Mouse (Mus musculus) heart, embryonic 11.5 days (tissue): Measurements from ENCODE around the gene Acss2. TPM values are rescaled to one million over a fixed set of nuclear protein-coding genes. Genes with fewer than 3 reads are reported as not detected.

ENCODE experiments used
- ATAC-seq: fragments of 200-750 bp; cut with Nextera tagmentation; replicated peaks from 2 replicates; pipeline ENCODE4 v1.8.0; 2017; ENCODE audit warnings: moderate library complexity; ENCODE audit not compliant: insufficient number of reproducible peaks, low FRiP score, low TSS enrichment
- H3K27ac ChIP-seq: fragments of 300-500 bp; sonication (generic); 2 replicates; pipeline ENCODE4 v1.5.1; 2014; ENCODE audit warnings: mild to moderate bottlenecking, low read depth, low read length
- H3K27me3 ChIP-seq: fragments of 300-500 bp; sonication (generic); 2 replicates; pipeline ENCODE4 v1.6.1; 2014; ENCODE audit warnings: mild to moderate bottlenecking, low read length, mixed read lengths; ENCODE audit not compliant: control insufficient read depth, insufficient read depth
- H3K36me3 ChIP-seq: fragments of 300-500 bp; sonication (generic); 2 replicates; pipeline ENCODE4 v1.6.1; 2014; ENCODE audit warnings: mild to moderate bottlenecking, low read length, moderate library complexity, mixed read lengths; ENCODE audit not compliant: control insufficient read depth, insufficient read depth
- H3K4me1 ChIP-seq: fragments of 300-500 bp; sonication (generic); 2 replicates; pipeline ENCODE4 v1.6.1; 2014; ENCODE audit warnings: low read length; ENCODE audit not compliant: control insufficient read depth, insufficient read depth
- H3K4me2 ChIP-seq: fragments of 300-500 bp; sonication (generic); 2 replicates; pipeline ENCODE4 v1.6.1; 2014; ENCODE audit warnings: mild to moderate bottlenecking, moderate library complexity
- H3K4me3 ChIP-seq: fragments of 300-500 bp; sonication (generic); 2 replicates; pipeline ENCODE4 v1.5.1; 2014; ENCODE audit warnings: low read depth, low read length
- H3K9ac ChIP-seq: fragments of 300-500 bp; sonication (generic); 2 replicates; pipeline ENCODE4 v1.6.1; 2014; ENCODE audit warnings: mild to moderate bottlenecking, low read depth, low read length, moderate library complexity
- H3K9me3 ChIP-seq: fragments of 300-500 bp; sonication (generic); replicated peaks from 2 replicates; pipeline ENCODE4 v1.6.1; 2016; ENCODE audit warnings: low read length; ENCODE audit not compliant: control insufficient read depth
- WGBS: fragments of 180-500 bp; shearing (Covaris S2); extraction: QIAGEN DNeasy Blood & Tissue Kit; methylation state at CpG from one replicate; pipeline ENCODE4 v1.1.7; 2014; ENCODE audit not compliant: insufficient replicate concordance; 5-methylcytosine and 5-hydroxymethylcytosine counted together
- polyA plus RNA-seq: library from polyadenylated mRNA; unstranded; fragments of >200 nt; fragmentation: Nextera tagmentation; extraction: Ambion mirVana; gene quantifications from 2 replicates; pipeline ENCODE4 v1.2.1, GENCODE M21; 2014

The Acss2 gene
- polyA plus RNA-seq, 1 experiment from 2014 or later, result 11.5 TPM

GRCm38 (mm10) chr2:155505811-155506210, 11.9 kb upstream of the Acss2 start:
- no peaks in the 10 kb centered on the region for H3K27me3 ChIP-seq
- H3K4me3 ChIP-seq, result no peak overlapping the region
- no peak for ATAC-seq
- no peaks in the 10 kb centered on the region for H3K9me3 ChIP-seq
- no peak overlapping the region for H3K4me2 ChIP-seq
- peaks cover 5% of the 10 kb centered on the region; the same call in 1 of the 2 replicates for H3K4me1 ChIP-seq
- 79% methylated on average over 9 of the region's 9 CpGs for WGBS
- H3K9ac ChIP-seq, result no peak overlapping the region
- H3K36me3 ChIP-seq, result no peaks in the 10 kb centered on the region
- H3K27ac ChIP-seq, result no peak overlapping the region

GRCm38 (mm10) chr2:155507721-155508470, 9.9 kb upstream of the Acss2 start:
- Histone ChIP-seq H3K27ac (no peak overlapping the region), H3K27me3 (no peaks in the 10 kb centered on the region), H3K4me1 (peaks cover 5% of the 10 kb centered on the region; the same call in 1 of the 2 replicates), H3K4me2 (no peak overlapping the region), H3K9ac (no peak overlapping the region), H3K4me3 (no peak overlapping the region), H3K36me3 (no peaks in the 10 kb centered on the region), H3K9me3 (no peaks in the 10 kb centered on the region)
- 47% methylated on average over 10 of the region's 10 CpGs for WGBS
- no peak for ATAC-seq

GRCm38 (mm10) chr2:155512479-155512878, 5.3 kb upstream of the Acss2 start:
- no peak for ATAC-seq
- H3K27me3 ChIP-seq, result peaks cover 16% of the 10 kb centered on the region
- H3K4me1 ChIP-seq, result peaks cover 6% of the 10 kb centered on the region; the same call in 1 of the 2 replicates
- H3K4me3 ChIP-seq, result no peak overlapping the region
- no peak overlapping the region for H3K9ac ChIP-seq
- H3K36me3 ChIP-seq, result no peaks in the 10 kb centered on the region
- WGBS, result 55% methylated on average over 4 of the region's 4 CpGs
- no peak overlapping the region for H3K4me2 ChIP-seq
- no peak overlapping the region for H3K27ac ChIP-seq
- no peaks in the 10 kb centered on the region for H3K9me3 ChIP-seq

GRCm38 (mm10) chr2:155513543-155513942, 4.2 kb upstream of the Acss2 start:
- WGBS, result 53% methylated on average over 5 of the region's 5 CpGs
- no peak overlapping the region for H3K4me2 ChIP-seq
- H3K4me1 ChIP-seq, result peaks cover 6% of the 10 kb centered on the region; the same call in 1 of the 2 replicates
- no peak overlapping the region for H3K4me3 ChIP-seq
- H3K9me3 ChIP-seq, result no peaks in the 10 kb centered on the region
- peaks cover 16% of the 10 kb centered on the region for H3K27me3 ChIP-seq
- no peak overlapping the region for H3K9ac ChIP-seq
- ATAC-seq, result no peak
- H3K36me3 ChIP-seq, result no peaks in the 10 kb centered on the region
- H3K27ac ChIP-seq, result no peak overlapping the region

- Histone ChIP-seq H3K4me3 (peak overlapping the region; percentile 45), H3K4me1 (peaks cover 9% of the 10 kb centered on the region), H3K27ac (no peak overlapping the region), H3K27me3 (peaks cover 16% of the 10 kb centered on the region), H3K9ac (peak overlapping the region; percentile 23; the same call in 1 of the 2 replicates), H3K36me3 (no peaks in the 10 kb centered on the region), H3K9me3 (no peaks in the 10 kb centered on the region), H3K4me2 (peak overlapping the region; percentile 72)
- 1% methylated on average over 23 of the region's 23 CpGs for WGBS
- ATAC-seq, result no peak
Measured at GRCm38 (mm10) chr2:155514666-155515065, 3.1 kb upstream of the Acss2 start.

- peaks cover 16% of the 10 kb centered on the region for H3K27me3 ChIP-seq
- WGBS, result 0% methylated on average over 1 of the region's 1 CpGs
- H3K4me1 ChIP-seq, result peaks cover 9% of the 10 kb centered on the region
- ATAC-seq, result no peak
- H3K36me3 ChIP-seq, result no peaks in the 10 kb centered on the region
- no peak overlapping the region for H3K4me3 ChIP-seq
- no peak overlapping the region for H3K9ac ChIP-seq
- H3K9me3 ChIP-seq, result no peaks in the 10 kb centered on the region
- H3K4me2 ChIP-seq, result no peak overlapping the region
- H3K27ac ChIP-seq, result no peak overlapping the region
Measured at GRCm38 (mm10) chr2:155515941-155516340, 1.8 kb upstream of the Acss2 start.

GRCm38 (mm10) chr2:155518531-155519270, 953 bp downstream of the Acss2 start:
- Histone ChIP-seq H3K9ac (peak overlapping the region; percentile 79), H3K27ac (0 out of 2 replicates have a peak overlapping the region, but pooled peaks have one; percentile 54), H3K4me2 (peak overlapping the region; percentile 95), H3K36me3 (no peaks in the 10 kb centered on the region), H3K4me3 (peak overlapping the region; percentile 79), H3K4me1 (peaks cover 9% of the 10 kb centered on the region), H3K27me3 (peaks cover 10% of the 10 kb centered on the region), H3K9me3 (no peaks in the 10 kb centered on the region)
- WGBS, result 26% methylated on average over 18 of the region's 18 CpGs
- ATAC-seq, result no peak

- H3K4me3 ChIP-seq, result no peak overlapping the region
- ATAC-seq, result no peak
- no peaks in the 10 kb centered on the region for H3K36me3 ChIP-seq
- WGBS, result 54% methylated on average over 5 of the region's 5 CpGs
- H3K27ac ChIP-seq, result no peak overlapping the region
- no peaks in the 10 kb centered on the region for H3K27me3 ChIP-seq
- H3K4me2 ChIP-seq, result no peak overlapping the region
- peaks cover 3% of the 10 kb centered on the region for H3K4me1 ChIP-seq
- H3K9ac ChIP-seq, result no peak overlapping the region
- no peaks in the 10 kb centered on the region for H3K9me3 ChIP-seq
Measured at GRCm38 (mm10) chr2:155523706-155524105, 6.0 kb downstream of the Acss2 start.
